ENCODE assay signal across 30 mouse cellular contexts in genomic region chr3:69169796-69170195, GRCm38 (mm10). TPM values are rescaled to one million over a fixed set of nuclear protein-coding genes. Genes with fewer than 3 reads are reported as not detected.
"Had no signal": no experiment of that assay in that cellular context is flagged by ENCODE, and none has a peak within 500 bp of the region (broad histone marks: within the 10 kb centered on the region; RNA-seq: fewer than 3 reads in every experiment).

No protein-coding gene starts in this region.

- H3K27ac ChIP-seq: heart, embryonic 13.5 days; heart, embryonic 15.5 days; hindbrain, embryonic 13.5 days; hindbrain, embryonic 15.5 days; hindbrain, postnatal 0 days; kidney, embryonic 15.5 days; kidney, postnatal 0 days; limb, embryonic 13.5 days; limb, embryonic 15.5 days; liver, embryonic 12.5 days had no signal

- H3K4me3 ChIP-seq: heart, embryonic 13.5 days; heart, embryonic 15.5 days; hindbrain, embryonic 13.5 days; hindbrain, embryonic 15.5 days; kidney, embryonic 15.5 days; limb, embryonic 13.5 days; limb, embryonic 15.5 days; liver, embryonic 12.5 days had no signal

- H3K27me3 ChIP-seq: heart, embryonic 13.5 days; heart, embryonic 15.5 days; hindbrain, embryonic 13.5 days; hindbrain, embryonic 15.5 days; kidney, embryonic 15.5 days; limb, embryonic 13.5 days; limb, embryonic 15.5 days; liver, embryonic 12.5 days had no signal

- H3K9me3 ChIP-seq: heart, embryonic 13.5 days; heart, embryonic 15.5 days; hindbrain, embryonic 13.5 days; hindbrain, embryonic 15.5 days; kidney, embryonic 15.5 days; limb, embryonic 13.5 days; limb, embryonic 15.5 days; liver, embryonic 12.5 days had no signal

- H3K9ac ChIP-seq: heart, embryonic 13.5 days; heart, embryonic 15.5 days; hindbrain, embryonic 13.5 days; hindbrain, embryonic 15.5 days; kidney, embryonic 15.5 days; limb, embryonic 13.5 days; limb, embryonic 15.5 days; liver, embryonic 12.5 days had no signal

- DNase-seq: gastrocnemius, postnatal 14 days; gastrocnemius, postnatal 36 days; heart, adult 18-20 months; heart, postnatal 14 days; heart, postnatal 36 days; kidney, adult 11 months; kidney, adult 2 months; kidney, adult 9 months; kidney, postnatal 14 days; kidney, postnatal 36 days; layer of hippocampus, adult 9-11 months; layer of hippocampus, postnatal 36 days; left cerebral cortex, postnatal 4 days had no signal

- H3K4me2 ChIP-seq: heart, embryonic 11.5 days; heart, embryonic 13.5 days; heart, embryonic 15.5 days; hindbrain, embryonic 13.5 days; hindbrain, embryonic 15.5 days; kidney, embryonic 15.5 days; limb, embryonic 13.5 days; limb, embryonic 15.5 days; liver, embryonic 12.5 days had no signal

- H3K4me1 ChIP-seq: heart, embryonic 13.5 days; heart, embryonic 15.5 days; hindbrain, embryonic 13.5 days; hindbrain, embryonic 15.5 days; kidney, embryonic 15.5 days; limb, embryonic 13.5 days; limb, embryonic 15.5 days; liver, embryonic 12.5 days had no signal

- ATAC-seq: hindbrain, postnatal 0 days; intestine, embryonic 16.5 days; liver, embryonic 12.5 days had no signal

- H3K36me3 ChIP-seq: heart, embryonic 13.5 days; heart, embryonic 15.5 days; hindbrain, embryonic 13.5 days; hindbrain, embryonic 15.5 days; kidney, embryonic 15.5 days; limb, embryonic 13.5 days; limb, embryonic 15.5 days; liver, embryonic 12.5 days had no signal

RNA-seq across cellular contexts. Expression of gene Arl14, which starts 52.4 kb away (rescaled TPM):
- polyA plus RNA-seq: gonadal fat pad, adult 2 months; heart, embryonic 11.5 days; heart, embryonic 13.5 days; heart, embryonic 15.5 days; heart, postnatal 0 days; hindbrain, embryonic 11.5 days; hindbrain, embryonic 13.5 days; hindbrain, embryonic 15.5 days; hindbrain, postnatal 0 days; kidney, adult 2 months; limb, embryonic 11.5 days; limb, embryonic 13.5 days; limb, embryonic 15.5 days; liver, adult 2 months; liver, embryonic 12.5 days had no signal
